Mouse (Mus musculus): ENCODE data around the gene Il16. TPM values are rescaled to one million over a fixed set of nuclear protein-coding genes. Genes with fewer than 3 reads are reported as not detected.

Il16 gene
- total RNA-seq, 4 experiments from 2014 or later: 4.9 to 9.2 (median 6.5) TPM

GRCm38 (mm10) chr7:83641163-83641562, 104.4 kb downstream of the Il16 start:
- DNase-seq: no peak

GRCm38 (mm10) chr7:83640581-83640980, 104.9 kb downstream of the Il16 start:
- DNase-seq: no peak

GRCm38 (mm10) chr7:83639084-83639483, 106.4 kb downstream of the Il16 start:
- no peak for DNase-seq

- DNase-seq: no peak
Observed at GRCm38 (mm10) chr7:83637781-83638583, 107.5 kb downstream of the Il16 start.

GRCm38 (mm10) chr7:83636425-83636824, 109.1 kb downstream of the Il16 start:
- DNase-seq: no peak

- DNase-seq: no peak
Observed at GRCm38 (mm10) chr7:83635726-83636125, 109.8 kb downstream of the Il16 start.

- DNase-seq: no peak
Observed at GRCm38 (mm10) chr7:83633856-83634255, 111.7 kb downstream of the Il16 start.

- no peak for DNase-seq
Observed at GRCm38 (mm10) chr7:83632682-83633120, 112.8 kb downstream of the Il16 start.

GRCm38 (mm10) chr7:83631828-83632681, 113.5 kb downstream of the Il16 start, which contains the start of gene Stard5:
TSS of gene Stard5 (plus strand) at chr7:83631959.
- DNase-seq: peak; percentile 92

GRCm38 (mm10) chr7:83631073-83631827, 114.3 kb downstream of the Il16 start:
- no peak for DNase-seq

- DNase-seq: no peak
Observed at GRCm38 (mm10) chr7:83627369-83627768, 118.2 kb downstream of the Il16 start.

GRCm38 (mm10) chr7:83626557-83627257, 118.8 kb downstream of the Il16 start:
- DNase-seq: no peak

- peak; percentile 48 for DNase-seq
Observed at GRCm38 (mm10) chr7:83624065-83624464, 121.5 kb downstream of the Il16 start.

GRCm38 (mm10) chr7:83622582-83622981, 122.9 kb downstream of the Il16 start:
- peak; percentile 32 for DNase-seq

- no peak for DNase-seq
Observed at GRCm38 (mm10) chr7:83618709-83619108, 126.8 kb downstream of the Il16 start.

GRCm38 (mm10) chr7:83616268-83616667, 129.3 kb downstream of the Il16 start:
- DNase-seq: no peak

- no peak for DNase-seq
Observed at GRCm38 (mm10) chr7:83615815-83616214, 129.7 kb downstream of the Il16 start.

- no peak for DNase-seq
Observed at GRCm38 (mm10) chr7:83615272-83615671, 130.3 kb downstream of the Il16 start.

GRCm38 (mm10) chr7:83611886-83612285, 133.6 kb downstream of the Il16 start:
- DNase-seq: no peak

- DNase-seq: no peak
Observed at GRCm38 (mm10) chr7:83609891-83610290, 135.6 kb downstream of the Il16 start.

GRCm38 (mm10) chr7:83606796-83607195, 138.7 kb downstream of the Il16 start:
- DNase-seq: no peak

Measured in adrenal gland, adult 8-10 months (tissue).